Mouse (Mus musculus): ENCODE data around the gene Sec22b. TPM values are rescaled to one million over a fixed set of nuclear protein-coding genes. Genes with fewer than 3 reads are reported as not detected.
A peak's percentile ranks its signal among the peaks of the same experiment; 100 is the strongest.

Sec22b gene
- total RNA-seq, 1 experiment from 2014 or later: 95.8 TPM

DNA sequence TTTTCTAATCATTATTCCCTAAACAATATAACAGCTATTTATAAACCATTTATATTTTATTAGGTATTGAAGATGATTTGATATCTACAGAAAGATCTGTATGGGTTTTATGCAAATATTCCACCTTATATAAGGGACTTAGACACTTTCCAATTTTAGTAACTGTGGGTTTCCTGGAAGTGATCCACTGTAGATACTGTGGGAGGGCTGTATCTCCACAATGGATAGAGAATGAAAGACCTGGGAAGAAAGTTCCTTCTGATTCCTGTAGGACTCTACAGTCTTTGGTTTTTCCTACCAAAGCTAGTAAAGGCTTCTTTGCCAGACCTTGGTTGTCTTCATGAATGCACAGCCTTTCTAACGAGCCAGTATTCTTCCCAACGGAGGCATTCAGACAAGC lies 8.7 kb downstream of the Sec22b start:
- DNase-seq: no peak

- no peak for DNase-seq
Measured at GRCm38 (mm10) chr3:97911093-97911492, 10.1 kb downstream of the Sec22b start.

GRCm38 (mm10) chr3:97915081-97915480 lies 14.1 kb downstream of the Sec22b start:
- DNase-seq: no peak

- DNase-seq: no peak
Measured at GRCm38 (mm10) chr3:97918885-97919550, 18.0 kb downstream of the Sec22b start.

DNA sequence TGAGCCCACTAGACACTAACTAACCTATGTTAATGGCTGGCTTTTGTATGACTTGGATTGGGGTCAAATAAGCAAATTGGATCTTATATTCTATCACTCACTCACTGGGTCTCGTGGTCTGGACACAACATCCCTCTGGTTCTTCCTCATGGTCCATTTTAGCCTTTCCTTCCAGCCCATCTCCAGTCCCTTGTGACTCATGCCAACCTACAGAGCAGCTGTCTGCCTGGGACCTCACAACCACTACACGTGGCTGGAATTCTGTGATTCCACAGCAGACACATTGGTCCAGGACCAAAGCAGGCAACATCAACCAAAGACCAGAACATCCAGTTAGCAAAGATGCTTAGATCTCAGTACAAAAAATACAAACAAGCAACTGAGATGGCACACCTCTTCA lies 24.3 kb downstream of the Sec22b start:
- DNase-seq: no peak

DNA sequence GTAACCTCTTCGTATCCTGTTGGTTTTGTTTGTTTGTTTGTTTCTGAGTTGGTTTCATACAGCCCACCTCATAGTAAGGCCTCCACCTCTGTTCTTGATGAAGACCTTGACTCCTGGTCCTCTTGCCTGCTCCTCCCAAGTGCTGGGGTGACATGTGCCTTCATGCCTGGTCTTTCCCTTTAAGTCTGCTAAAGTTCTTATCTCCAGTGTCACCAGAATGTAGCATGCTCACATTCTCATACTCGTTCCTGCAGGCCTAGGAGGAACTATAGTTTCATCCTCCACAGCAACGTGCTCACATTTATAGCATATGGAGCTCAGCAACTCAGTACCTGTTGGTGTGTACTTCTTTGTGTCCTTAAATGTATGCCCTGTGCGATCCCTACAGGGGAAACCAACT lies 26.3 kb downstream of the Sec22b start:
- no peak for DNase-seq

- DNase-seq: peak; percentile 84
Measured at GRCm38 (mm10) chr3:97928968-97929858, 28.2 kb downstream of the Sec22b start.

DNA sequence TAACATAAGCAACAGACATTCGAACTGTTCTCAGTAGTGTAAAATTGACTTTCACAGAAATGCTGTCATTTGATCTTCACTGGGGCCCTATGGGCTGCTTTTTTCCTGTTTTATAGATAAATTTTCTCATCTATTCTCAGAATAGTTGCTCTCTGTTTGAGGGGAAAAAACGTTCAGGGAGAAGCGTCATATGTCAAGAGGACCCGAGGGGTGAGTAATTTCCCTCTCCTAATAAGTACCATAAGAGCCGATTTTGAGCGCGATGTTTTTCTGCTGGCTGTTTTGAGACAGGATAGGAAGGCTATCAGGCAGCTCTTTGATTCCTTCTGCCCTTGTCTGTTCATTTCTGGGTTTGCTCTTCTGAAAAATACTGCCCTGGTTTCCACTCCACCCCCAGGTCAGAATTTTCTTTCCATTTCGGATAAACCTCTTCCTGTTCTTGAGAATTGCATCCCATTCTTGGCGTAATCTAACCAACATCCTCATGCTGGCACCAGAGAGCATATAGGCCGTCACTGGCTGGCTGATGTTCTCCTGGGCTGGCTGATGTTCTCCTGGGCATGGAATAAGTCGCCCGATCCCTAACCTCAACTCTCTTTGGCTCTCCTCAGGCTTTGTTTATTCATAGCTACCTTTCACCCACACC lies 29.3 kb downstream of the Sec22b start:
- no peak for DNase-seq

- DNase-seq: no peak
Measured at GRCm38 (mm10) chr3:97930787-97931158, 29.8 kb downstream of the Sec22b start.

- DNase-seq: no peak
Measured at GRCm38 (mm10) chr3:97931310-97931885, 30.4 kb downstream of the Sec22b start.

GRCm38 (mm10) chr3:97932131-97932530 lies 31.1 kb downstream of the Sec22b start:
- no peak for DNase-seq

GRCm38 (mm10) chr3:97932771-97933170 lies 31.8 kb downstream of the Sec22b start:
- no peak for DNase-seq

DNA sequence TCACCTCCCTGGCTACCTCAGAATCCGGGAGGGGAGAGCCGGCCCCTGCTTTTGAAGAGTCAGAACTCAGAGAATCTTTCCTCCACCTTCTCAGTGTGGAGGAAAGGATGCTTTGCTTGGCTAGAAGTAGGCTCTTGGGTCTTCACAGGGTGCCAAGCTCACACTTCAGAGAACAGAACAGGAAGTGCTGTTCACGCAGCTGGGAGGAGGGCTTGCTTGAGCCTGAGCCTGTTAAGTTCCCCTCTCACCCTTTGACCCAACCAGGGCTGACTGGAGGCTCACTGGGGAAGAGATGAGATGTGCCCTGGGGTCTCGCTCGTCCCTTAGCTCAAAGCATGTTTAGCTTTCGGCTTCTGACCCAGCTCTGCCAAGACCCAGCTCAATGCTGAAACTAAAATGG lies 32.3 kb downstream of the Sec22b start:
- no peak for DNase-seq

DNA sequence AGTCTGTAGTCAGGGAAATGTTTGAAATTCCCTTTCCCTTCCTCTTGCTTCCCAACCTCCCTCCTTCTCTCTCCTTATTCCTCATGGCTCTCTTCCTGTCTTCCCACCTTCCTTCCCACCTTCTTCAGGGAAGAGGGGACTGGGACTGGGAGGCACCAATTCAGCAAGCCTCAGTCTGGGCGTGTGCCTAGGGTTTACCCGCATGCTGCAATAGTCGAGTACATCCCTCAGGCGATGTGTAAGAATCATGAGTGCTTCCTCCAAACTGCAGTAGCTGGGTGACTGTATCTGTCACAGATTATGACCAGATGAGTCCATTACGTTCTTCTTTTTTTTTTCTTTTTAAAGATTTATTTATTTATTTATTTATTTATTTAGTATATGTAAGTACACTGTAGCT lies 32.8 kb downstream of the Sec22b start:
- DNase-seq: no peak

DNA sequence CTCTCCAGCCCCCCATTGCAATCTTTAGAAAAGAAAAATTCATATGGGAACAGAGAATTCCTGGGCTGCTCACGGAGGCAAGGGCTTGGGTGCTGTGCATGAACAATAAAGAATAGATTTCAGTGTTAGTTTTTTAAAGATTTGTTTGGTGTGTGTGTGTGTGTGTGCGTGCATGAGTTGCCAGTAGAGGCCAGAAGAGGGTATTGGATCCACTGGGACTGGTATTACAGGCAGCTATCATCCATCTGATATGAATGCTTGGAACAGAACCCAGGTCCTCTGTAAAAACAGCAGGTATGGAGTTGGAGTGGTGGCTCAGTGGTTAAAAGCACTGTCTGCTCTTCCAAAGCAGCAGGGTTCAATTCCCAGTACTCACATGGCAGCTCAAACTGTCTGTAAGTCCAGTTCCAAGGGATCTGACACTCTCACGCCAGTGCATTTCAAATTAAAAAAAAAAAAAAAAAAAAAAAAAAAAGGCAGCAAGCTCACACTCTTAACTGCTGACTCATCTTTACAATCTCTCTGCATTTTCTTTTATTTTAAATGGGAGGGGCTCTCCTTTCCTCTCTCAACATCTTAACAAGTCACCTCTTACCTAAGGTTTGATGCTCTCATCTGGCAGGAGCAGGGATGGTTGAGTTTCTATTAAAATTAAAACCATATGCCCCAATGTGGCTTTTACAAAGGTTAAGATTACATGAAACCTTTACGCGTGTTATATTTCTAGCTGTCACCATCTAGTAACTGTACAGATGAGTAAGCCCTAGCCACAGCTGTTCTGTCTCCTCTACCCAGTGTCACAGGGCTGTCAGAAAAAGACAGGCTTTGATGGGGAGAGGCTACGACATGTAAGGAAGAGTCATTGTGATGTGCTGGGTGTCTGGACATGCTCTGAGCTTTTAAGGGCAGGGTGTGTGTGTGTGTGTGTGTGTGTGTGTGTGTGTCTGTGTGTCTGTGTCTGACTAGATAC lies 33.6 kb downstream of the Sec22b start:
- DNase-seq: no peak

GRCm38 (mm10) chr3:97937068-97937944 lies 36.3 kb downstream of the Sec22b start:
- DNase-seq: no peak

- DNase-seq: no peak
Measured at GRCm38 (mm10) chr3:97937945-97938266, 36.9 kb downstream of the Sec22b start.

DNA sequence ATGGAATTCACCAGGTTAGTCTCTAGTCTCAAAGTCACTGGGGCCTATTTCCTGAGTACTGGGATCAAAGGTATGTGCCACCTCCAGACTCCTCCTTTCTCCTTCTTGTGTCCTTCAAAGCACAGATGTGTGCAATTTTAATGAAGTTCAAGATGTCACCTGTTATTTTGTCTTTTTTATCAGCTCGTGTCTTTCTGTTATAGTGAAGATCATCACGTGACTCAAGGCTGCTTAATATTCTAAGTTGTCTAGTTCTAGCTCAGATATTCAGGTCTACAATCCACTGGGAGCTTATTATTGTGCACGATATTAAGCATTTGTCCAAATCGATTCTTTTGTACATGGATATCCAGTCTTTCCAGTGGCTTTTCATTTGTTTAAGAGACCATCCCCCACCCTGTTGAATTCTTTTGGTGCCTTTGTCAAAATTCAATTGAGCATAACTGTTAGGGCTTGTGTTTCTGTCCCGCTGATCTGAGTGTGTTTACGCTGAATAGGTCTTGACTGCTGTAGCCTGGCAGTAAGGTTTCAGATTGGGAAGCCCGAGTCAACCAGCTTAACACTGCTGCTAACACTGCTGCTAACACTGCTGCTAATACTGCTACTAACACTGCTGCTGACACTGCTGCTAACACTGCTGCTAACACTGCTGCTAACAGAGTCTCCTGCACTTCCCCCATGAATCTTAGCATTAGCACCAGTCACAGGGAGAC lies 38.0 kb downstream of the Sec22b start:
- DNase-seq: no peak

DNA sequence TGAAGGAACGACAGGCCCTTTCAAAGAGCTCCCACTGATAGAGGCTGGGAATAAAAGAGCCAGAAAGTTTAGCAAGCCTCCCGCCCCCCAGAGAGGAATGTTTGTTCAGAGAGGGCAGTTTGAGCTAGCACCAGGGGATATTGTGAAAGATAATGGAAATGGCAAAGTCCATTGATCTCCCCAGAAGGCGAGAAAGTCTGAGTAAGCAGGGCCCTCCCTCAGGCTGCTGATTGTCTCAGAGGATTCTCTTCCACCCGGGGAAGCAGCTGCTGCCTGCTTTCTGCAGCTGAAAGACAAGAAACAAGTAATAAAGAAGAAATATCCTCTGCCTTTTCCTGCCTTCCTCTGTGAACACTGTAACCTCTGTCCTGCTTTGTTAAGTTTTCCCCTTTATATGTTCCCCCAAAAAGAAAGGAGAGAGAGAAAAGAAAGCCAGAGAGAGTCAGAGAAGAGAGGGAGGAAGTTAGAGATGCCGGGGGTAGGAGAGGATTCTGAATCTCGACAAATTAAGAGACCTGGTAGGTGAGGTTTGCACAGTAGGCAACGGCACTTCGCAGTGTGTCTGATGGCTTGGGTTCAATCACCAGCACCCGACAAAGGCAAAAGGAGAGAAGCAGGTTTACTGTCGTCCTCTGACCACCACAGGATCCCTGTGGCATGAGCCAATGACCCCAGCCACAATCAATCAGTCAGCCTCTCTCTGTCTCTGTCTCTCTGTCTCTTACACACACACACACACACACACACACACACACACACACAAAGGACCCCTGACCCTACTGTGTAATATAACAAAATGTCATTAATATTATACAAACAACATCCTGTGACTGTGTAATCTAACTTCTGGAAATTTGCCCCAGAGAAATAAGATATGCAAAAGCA lies 38.9 kb downstream of the Sec22b start:
- DNase-seq: no peak

All from adrenal gland, postnatal 14 days (tissue).